Mouse (Mus musculus): Measurements from ENCODE around the gene Rb1.
A peak's percentile ranks its signal among the peaks of the same experiment; 100 is the strongest.

Rb1 gene

DNA sequence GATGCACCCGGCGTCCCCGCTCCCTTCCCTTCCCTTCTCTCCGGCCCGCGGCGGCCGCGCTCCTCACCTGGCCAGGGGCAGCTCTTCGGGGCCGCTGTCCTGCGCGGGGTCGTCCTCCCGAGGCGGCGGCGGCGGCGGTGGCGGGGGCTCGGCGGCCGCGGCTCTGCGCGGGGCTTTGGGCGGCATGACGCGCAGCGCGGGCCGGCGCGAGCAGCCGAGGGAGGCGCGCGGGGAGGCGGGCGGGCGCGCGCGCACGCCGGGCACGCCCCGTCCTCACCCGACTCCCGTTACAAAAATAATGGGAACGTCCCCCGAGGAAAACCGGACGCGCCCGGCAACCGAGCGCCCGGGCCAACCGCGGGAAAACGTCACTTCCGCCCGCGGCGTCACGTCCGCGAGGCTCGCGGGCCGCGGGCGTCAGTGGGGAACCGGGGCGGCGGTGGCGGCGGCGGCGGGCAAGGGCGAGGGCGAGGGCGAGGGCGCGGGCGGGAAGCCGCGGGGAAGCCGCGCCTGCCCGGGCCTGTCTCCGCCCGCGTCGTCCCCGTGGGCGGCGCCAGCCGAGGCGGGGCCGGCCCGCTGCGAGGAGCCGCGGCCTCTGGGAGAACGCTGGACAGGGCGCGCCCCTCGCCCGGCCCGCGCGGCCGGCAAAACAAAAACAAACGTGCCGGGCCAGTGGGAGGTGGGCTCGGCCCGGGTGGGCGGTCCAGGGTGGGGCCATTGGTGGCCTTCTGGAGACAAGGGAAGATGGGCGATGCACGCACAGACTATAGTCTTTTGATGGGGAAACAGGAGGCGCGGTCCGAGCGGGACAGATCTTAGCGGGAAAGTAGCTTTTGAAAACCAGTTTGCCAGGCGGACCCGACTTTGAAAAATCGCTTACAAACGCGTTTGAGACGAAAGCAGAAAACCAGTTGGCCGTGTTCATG is at the start of gene Rb1:
Rb1 (minus strand) TSS at position 367 of the 926 bp plus-strand sequence.
- peak; percentile 89 to 91 for DNase-seq

DNA sequence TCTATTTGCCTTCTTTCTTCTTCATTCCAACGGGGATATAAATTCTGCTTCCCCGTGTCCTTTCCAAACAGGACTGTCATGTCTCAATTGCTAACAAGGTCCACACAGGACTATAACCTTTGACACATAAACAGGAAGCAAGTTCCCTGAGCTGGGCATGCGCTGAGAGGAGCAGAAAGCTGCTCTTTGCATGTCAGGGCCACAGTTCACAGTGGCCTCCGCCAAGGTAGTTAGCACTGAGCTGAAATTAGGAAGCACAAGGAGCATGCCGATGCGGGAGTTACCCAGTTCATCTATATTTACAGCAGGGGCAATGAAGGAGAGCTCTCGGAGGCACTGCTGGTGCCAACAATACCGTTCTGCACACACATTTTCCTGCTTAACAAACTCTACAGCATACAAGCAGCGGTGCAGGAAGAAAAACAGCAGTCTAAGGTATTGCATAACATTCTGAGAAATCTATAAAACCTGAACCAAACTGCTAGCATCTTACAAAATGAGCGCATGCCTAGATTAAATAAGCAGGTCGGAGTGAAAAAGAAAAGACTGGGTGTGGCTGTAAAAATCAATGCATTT is 48.8 kb upstream of the Rb1 start:
- peak in 1 of 2 experiments; percentile 46 for DNase-seq

DNA sequence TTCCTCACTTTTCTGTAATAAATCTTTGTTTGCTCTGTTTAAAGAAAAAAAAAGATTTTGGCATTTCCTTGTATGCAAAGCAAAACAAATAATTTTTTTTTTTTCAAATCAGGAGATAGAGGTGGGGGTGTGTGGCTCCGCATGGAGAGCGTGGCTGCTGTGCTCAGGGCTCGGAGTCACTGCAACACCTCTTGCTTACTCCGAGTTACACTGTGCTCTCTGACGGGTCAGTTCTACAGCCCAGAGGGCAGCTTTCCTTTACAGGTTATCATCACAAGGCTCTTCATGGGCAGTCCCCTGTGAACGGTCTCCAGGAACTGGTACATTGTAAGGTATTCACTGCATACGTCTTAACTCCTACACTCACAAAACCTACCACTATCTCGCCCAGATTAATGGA is 48.0 kb upstream of the Rb1 start:
- DNase-seq = no peak

DNA sequence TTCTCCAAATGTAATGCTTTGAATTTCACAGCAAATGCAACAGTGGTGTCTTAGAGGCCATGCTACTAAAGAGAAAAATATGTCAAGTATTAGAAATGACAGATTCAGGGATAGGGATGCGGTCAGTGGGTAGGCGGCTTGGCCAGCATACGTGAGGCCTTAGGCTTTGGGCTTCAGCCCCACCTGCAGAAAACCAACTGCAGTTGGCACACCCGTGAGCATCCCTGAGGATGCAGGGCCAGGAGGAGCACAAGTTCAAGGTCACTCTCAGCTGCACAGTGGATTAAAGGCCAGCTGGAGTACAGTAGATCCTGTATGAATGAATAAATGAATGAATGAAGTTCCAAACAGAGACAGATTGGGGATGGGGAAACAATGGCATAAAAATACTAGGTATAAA is 47.4 kb upstream of the Rb1 start:
- no peak for DNase-seq

DNA sequence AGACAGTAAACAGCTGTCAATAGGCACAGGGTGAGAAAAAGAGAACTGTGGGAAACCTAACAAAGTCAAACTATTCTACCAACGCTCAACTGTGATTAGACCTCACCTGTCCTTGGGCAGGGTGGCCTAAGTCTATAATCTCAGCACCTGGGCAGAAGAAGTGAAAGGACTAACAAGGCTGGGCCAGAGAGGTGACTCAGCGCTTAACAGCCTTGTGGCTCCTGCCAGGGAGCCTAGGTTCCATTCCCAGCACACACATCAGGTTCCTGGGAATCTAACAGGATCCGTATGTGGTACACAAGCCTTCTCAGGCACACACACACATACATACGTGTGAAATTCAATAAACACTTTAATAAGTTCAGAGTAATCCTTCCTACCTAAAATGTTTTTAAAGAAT is 46.0 kb upstream of the Rb1 start:
- DNase-seq = no peak

DNA sequence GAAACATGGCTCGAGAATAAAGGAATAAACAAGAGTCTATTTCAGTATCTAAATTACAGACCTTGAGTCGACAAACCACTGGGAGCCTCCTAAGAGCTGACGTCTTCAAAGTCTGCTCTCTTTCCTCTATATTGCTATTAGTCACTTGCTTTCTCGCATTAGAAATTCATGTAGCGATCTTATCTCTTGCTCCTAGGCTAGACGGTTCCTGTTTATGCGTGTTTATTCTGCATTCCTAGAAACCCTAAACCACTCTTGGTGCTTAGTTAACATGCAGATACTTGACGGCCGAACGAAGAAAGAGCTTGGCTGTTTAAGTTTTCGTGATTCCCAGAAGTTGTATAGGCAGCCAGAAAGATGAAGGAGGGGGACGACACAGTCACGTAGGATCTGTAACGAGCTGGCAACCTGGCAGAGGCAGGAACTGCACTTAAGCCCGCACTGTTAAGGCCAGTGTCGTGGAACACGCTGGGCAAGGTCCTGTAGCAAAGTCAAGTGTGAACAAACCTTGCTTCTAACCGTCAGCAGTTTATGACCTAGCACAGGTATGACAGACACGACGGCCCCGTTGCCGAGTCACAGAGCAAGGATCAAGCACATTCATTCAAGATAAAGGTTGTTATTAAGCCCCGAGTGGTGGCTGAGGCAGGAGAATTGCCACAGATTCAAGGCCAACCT is 45.2 kb upstream of the Rb1 start:
- DNase-seq = no peak

DNA sequence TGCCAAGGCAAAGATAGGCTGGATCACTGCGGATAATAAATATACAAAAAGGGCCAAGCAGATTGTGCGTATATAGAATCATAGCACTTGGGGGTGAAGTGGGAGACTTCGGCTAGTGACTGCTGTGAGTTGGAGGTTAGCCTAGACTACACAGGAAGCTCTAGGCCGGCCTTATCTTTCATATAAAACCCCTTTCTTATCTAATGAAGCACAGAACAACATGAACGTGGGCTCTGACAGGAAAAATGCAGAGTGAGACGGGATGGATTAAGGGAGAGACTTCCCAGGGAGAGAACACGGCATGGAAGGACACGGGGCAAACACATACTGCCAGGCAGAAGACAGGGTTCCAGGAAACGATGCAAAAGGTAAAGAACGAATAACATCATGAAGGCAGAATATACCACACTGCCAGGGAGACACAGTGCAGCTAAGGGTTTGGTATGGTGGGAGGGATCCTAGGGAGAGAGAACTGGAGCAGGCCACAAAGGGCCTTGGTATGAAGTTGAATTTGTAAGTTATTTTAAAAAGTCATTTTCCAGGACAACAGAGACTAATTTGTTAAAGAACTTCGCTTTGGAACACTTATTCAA is 44.6 kb upstream of the Rb1 start:
- DNase-seq = no peak

DNA sequence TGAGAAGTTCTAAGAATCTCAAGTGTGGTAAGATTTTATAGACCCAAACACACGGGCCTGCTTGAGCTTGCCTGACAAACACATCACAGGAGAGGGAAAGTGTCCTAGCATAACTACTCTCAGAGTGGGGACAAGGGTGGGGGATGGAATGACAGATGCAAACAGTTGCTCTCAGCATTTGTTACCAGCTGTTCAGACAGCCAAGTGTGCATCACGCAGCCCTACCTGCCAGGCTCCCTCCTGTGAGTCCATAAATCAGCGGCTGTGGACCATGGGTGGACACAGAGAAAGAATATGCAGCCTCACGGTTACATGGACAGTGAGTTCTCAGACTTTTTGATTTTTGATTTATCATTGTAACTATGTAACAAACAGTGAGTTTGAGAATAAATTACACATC is 44.0 kb upstream of the Rb1 start:
- no peak for DNase-seq

DNA sequence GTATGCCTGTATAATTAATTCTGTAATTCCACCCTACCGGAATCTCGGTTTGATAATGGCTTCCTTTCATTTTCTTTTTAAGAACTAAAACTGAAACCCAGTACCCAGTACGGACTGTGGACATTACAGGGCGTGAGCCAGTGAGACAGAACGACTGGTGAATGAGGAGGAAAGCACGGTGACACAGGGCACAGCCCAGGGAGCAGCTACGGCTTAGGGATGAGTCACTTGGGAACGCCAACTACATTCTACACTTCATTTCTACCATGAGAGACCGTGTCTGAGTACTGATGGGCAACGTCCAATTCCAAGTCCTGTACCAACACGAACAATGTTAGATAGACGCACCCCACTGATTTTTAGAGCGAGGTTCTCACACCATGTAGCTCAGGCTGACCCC is 43.3 kb upstream of the Rb1 start:
- DNase-seq = no peak

DNA sequence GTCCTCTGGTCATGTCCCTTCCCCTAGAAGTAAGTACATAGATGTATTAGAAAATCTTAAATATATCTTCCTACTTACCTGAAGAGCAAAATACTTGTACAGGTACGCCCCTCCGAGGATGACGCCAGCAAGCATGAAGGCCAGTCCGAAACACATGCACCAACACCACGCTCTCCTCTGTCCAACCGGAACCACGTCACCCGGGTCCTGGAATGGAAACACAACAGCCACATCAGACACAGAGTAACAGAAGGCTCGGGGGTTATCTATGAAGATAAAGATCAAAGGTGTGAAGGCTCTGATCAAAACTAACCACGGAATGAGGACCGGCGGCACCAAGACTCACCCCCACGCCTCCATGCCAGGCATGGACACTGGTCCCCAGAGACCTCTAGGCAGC is 42.6 kb upstream of the Rb1 start:
- no peak for DNase-seq

DNA sequence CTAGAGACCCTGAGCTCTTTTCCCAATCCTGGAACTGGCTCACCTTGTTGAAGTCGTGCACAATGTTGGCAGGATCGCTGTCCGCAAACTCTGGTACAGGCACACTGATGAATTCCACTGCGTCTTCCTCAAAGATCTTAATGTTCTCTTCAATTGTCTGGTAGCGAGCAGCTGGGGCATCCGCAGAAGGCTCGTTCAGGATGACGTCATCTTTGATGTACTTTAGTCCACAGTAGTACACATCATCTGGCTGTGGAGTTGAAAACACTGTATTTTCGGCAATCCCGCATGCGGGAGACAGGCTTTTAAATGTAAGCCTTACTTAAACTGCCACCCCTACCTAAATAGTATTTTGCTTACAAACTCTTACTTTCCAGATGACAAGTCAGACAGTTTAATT is 40.7 kb upstream of the Rb1 start:
- no peak for DNase-seq

DNA sequence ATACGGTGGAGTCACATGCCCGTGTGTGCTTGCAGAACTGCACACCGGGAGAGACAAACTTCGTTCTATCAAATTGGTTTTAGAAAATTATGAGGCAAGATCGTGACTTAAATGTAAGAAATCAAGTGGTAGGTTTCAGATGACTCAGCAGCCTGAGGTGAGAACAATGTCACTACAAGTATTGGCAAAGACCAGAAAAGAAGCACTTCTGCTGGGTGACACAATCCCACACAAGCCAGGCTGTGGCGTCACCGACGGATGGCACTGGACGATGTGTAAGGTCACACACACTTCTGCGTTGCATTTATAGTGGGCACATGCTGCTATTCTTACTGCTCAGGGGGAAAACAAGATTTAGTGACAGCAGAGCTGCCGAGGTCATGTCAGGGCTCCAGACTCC is 38.2 kb upstream of the Rb1 start:
- DNase-seq = no peak

DNA sequence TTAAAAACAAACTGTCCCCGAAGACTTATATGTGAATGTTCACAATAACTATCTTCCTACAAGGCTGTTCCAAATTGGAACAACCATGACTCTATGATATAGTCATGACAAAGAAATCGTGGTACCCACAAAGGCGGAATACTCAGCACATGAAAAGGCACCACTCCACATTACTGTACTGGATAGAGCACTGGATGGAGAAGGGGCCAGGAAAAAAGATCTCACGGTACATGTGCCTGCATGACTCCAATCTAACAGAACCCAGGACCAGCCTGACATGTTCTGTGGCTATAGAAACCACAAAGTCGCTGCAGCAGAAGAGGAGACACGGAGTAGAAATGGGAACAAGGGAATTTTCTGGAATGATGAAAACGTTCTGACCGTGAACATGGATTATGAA is 29.1 kb upstream of the Rb1 start:
- DNase-seq = no peak

DNA sequence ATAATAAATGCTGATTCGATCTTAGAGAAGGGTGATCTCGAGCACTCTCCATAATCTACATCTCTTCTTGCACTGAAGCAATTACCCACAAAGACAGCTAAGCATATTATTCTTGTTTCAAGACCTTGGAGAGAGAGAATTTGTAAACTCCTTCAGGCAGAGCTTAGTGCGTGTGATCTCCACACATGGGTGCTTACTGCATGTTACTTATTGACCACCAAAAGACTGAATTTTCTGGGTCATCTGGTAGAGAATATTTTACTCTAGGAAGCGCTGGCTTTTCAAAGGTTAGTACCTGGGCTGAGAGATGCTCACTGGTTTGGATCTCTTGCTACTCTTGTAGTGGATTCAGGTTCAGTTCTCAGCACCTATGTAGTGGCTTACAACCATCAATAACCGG is 25.5 kb upstream of the Rb1 start:
- DNase-seq = no peak

DNA sequence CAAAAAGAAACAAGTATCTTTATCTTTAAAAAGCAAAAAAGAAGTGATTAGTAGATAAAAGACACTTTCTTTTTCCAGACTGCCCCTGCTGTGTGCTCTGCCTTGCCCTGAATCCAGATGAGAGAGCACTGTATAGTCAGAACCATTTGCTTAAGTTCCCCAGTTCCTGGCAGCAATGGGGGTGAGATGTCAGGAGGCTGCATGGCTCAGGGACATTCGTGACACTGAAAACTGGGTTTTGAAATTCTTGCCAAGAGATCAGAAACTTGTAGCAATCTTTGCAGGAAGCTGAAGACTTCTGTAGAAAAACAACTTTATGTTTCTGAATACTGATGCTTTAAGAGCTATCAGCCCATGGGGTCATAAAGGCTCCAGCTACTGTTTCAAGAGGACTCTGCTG is 24.4 kb upstream of the Rb1 start:
- no peak for DNase-seq

DNA sequence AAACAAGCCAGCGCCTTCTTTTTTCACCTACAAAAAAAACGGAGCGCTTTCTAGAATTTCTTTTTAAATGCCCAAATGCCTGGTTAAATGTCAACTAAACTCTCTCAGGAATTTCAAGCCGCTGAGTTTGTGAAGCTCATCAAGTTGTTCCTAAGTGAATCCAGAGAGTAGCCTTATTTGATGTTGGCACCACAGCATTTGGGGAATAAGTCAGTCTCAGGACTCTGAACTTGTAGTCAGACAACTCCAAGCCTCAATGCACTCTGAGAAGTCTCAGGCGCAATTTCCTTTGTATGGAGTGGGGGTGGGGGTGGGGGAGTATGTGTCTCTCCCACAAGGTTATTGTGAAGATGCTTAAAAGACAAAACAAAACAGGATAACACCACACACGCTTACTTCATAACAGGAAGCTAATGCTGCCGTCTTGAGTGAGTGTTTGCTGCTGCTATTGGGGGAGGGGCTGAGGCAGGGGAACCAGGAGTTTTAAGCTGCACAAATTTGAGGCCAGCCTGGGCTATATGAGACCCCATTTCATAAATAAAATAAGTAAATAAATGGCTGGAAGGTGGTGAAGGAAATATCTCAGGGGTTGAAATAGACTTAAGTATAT is 23.5 kb upstream of the Rb1 start:
- DNase-seq = no peak

DNA sequence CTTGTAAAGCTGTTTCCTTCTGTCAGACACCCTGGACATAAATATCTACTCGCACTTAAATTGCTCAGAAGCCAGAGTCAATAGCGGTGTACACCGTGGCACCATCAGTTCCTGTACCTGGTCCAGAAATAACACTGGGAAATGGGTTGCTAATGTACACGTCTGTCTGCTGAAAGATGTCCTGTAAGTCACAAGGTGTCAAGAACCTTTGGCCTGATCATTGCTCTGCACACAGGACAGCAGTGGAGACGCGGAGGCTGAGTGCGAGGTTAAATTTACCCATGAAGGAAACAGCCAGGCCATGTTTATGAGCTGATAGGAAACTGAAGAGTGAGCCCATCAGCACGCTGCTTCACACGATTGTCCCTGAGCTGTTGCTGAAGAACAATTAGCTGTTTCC is 21.7 kb upstream of the Rb1 start:
- no peak for DNase-seq

DNA sequence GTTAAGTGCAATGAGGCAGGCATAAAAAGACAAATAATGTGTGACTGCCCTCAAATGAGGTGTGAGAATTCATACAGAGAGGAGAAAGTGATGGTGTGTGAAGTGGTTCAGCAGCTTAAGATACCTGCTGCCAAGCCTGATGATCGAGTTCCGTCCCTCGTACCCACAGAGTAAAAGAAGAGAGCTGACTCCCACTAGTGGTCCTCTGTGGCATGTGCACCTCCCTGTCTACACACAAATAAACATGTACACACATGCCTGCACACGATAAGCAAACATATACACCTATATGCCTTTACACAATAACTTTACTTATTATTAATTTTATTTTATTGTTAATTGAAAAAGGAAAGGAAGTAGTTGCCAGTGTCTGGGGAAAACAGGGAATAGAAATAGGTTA is 20.0 kb upstream of the Rb1 start:
- DNase-seq = no peak

DNA sequence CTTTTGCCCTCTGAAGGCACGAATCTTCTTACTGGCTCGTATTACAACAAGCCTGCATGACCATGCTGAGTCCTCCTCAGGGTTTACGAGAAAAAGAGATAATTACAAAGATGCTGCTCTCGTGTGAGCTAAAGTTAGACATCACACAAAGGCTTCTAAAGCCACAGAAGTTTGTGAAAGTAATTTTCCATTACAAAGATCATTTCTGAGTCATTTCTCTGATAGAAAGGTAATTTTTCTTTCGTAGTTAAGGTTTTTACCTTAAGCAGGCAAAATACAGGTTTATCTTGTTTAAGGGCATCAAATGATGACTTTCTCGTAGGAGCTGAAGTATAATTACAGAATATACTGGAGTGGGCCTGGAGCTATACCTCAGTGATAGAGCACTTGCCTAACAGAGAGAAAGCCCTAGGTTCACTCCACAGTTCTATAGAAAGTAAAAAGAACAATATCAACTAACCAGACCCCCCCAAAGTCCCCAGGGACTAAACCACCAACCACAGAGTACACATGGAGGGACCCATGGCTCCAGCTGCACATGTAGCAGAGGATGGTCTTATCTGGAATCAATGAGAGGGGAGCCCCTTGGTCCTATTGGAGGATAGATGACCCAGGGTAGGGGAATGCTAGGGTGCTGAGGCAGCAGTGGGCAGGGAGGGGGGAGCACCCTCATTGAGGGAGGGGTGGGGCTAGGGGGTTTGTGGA is 14.6 kb upstream of the Rb1 start:
- no peak for DNase-seq

DNA sequence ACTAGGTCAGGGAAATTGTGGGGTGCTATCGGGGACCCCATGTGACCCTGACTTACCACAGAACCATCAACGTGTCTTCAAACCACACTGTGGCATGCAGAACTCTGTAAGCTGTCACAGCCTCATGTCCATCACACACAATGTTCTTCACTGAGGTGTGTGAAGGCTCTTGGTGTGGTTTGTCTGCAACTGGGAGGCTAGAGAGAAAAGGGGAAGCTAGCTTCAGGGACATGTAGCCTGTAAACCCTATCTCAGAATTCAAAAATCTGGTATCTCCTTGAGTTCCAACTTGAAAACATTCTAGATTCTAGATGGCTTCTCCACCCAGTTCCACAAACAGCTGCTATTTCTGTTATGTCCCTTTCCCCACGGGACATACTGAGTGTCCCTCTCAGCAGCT is 14.0 kb upstream of the Rb1 start:
- no peak for DNase-seq

DNA sequence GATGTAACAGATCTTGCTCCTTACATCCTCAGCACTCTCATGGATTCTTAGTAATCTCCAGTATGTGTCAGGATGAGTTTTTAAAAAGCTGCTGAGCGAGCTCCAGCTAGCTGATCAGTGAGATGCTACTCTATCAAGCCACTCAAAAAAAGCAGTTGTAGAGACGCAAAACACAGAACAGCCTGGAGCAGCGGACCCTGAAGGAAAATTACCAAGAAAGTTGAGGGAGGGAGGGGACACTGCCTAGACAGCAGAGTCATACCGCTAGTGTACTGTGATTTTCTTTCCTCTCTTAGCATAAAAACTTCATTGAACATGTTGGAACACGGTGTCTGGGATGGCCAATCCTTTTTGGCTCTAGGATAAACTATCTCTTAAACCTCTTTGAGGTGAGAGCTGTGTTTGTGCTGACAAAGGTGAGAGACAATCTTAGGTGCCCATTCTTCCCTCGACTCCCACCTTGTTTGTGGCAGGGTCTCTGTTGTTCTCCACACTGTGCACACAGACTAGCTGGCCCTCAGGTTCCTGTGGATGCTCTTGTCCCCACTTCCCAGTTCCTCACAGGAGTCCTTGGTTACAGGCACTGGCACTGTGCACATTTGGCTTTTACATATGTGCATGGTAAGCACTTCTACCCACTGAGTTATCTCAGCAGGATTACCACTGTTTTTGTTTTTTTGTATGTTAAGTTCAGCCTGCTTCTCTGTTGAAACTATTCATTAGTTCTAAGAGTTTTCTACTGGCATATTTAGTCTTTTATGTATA is 10.9 kb upstream of the Rb1 start:
- DNase-seq = no peak

Data from lung, adult 18-20 months (tissue).